Mouse (Mus musculus): ENCODE measurements at regions not wholly inside any gene's neighbourhood (a gene's known extent, or its start where the extent isn't known, plus 50 kb on each side); places are given as distances from the start of the nearest gene placed in this dataset.

- H3K36me3 ChIP-seq (ENCODE audit: control insufficient read depth, insufficient read depth, low read length, poor library complexity, severe bottlenecking): no peaks in the 10 kb centered on the region
- DNase-seq (ENCODE audit: low read depth, low spot score): no peak
- no peaks in the 10 kb centered on the region for H3K27me3 ChIP-seq (ENCODE audit: control insufficient read depth, insufficient read depth, low read length, poor library complexity, severe bottlenecking)
These were observed 61.6 kb upstream of the 4932438H23Rik start for GRCm38 (mm10) chr16:91156506-91156905.

GRCm38 (mm10) chr16:91160679-91161078 lies 64.6 kb upstream of the Olig2 start:
- peak; percentile 24 for DNase-seq (ENCODE audit: low read depth, low spot score)
- Histone ChIP-seq H3K27me3 (ENCODE audit: control insufficient read depth, insufficient read depth, low read length, poor library complexity, severe bottlenecking) (no peaks in the 10 kb centered on the region), H3K36me3 (ENCODE audit: control insufficient read depth, insufficient read depth, low read length, poor library complexity, severe bottlenecking) (no peaks in the 10 kb centered on the region)

GRCm38 (mm10) chr16:91161616-91162015 lies 63.6 kb upstream of the Olig2 start:
- Histone ChIP-seq H3K27me3 (ENCODE audit: control insufficient read depth, insufficient read depth, low read length, poor library complexity, severe bottlenecking) (no peaks in the 10 kb centered on the region), H3K36me3 (ENCODE audit: control insufficient read depth, insufficient read depth, low read length, poor library complexity, severe bottlenecking) (no peaks in the 10 kb centered on the region)
- no peak for DNase-seq (ENCODE audit: low read depth, low spot score)

- DNase-seq (ENCODE audit: low read depth, low spot score): no peak
- no peaks in the 10 kb centered on the region for H3K36me3 ChIP-seq (ENCODE audit: control insufficient read depth, insufficient read depth, low read length, poor library complexity, severe bottlenecking)
- no peaks in the 10 kb centered on the region for H3K27me3 ChIP-seq (ENCODE audit: control insufficient read depth, insufficient read depth, low read length, poor library complexity, severe bottlenecking)
These were observed 62.9 kb upstream of the Olig2 start for GRCm38 (mm10) chr16:91162381-91162780.

- no peaks in the 10 kb centered on the region for H3K36me3 ChIP-seq (ENCODE audit: control insufficient read depth, insufficient read depth, low read length, poor library complexity, severe bottlenecking)
- H3K27me3 ChIP-seq (ENCODE audit: control insufficient read depth, insufficient read depth, low read length, poor library complexity, severe bottlenecking): no peaks in the 10 kb centered on the region
- no peak for DNase-seq (ENCODE audit: low read depth, low spot score)
These were observed 59.4 kb upstream of the Olig2 start for GRCm38 (mm10) chr16:91165906-91166305.

- DNase-seq (ENCODE audit: low read depth, low spot score): peak; percentile 13
- Histone ChIP-seq H3K36me3 (ENCODE audit: control insufficient read depth, insufficient read depth, low read length, poor library complexity, severe bottlenecking) (no peaks in the 10 kb centered on the region), H3K27me3 (ENCODE audit: control insufficient read depth, insufficient read depth, low read length, poor library complexity, severe bottlenecking) (no peaks in the 10 kb centered on the region)
These were observed 58.4 kb upstream of the Olig2 start for GRCm38 (mm10) chr16:91166866-91167265.

GRCm38 (mm10) chr16:91168398-91168797 lies 56.9 kb upstream of the Olig2 start:
- no peaks in the 10 kb centered on the region for H3K27me3 ChIP-seq (ENCODE audit: control insufficient read depth, insufficient read depth, low read length, poor library complexity, severe bottlenecking)
- no peaks in the 10 kb centered on the region for H3K36me3 ChIP-seq (ENCODE audit: control insufficient read depth, insufficient read depth, low read length, poor library complexity, severe bottlenecking)
- DNase-seq (ENCODE audit: low read depth, low spot score): no peak

GRCm38 (mm10) chr16:91169829-91170228 lies 55.4 kb upstream of the Olig2 start:
- no peaks in the 10 kb centered on the region for H3K36me3 ChIP-seq (ENCODE audit: control insufficient read depth, insufficient read depth, low read length, poor library complexity, severe bottlenecking)
- no peaks in the 10 kb centered on the region for H3K27me3 ChIP-seq (ENCODE audit: control insufficient read depth, insufficient read depth, low read length, poor library complexity, severe bottlenecking)
- DNase-seq (ENCODE audit: low read depth, low spot score): no peak

- no peak for DNase-seq (ENCODE audit: low read depth, low spot score)
- Histone ChIP-seq H3K27me3 (ENCODE audit: control insufficient read depth, insufficient read depth, low read length, poor library complexity, severe bottlenecking) (no peaks in the 10 kb centered on the region), H3K36me3 (ENCODE audit: control insufficient read depth, insufficient read depth, low read length, poor library complexity, severe bottlenecking) (no peaks in the 10 kb centered on the region)
These were observed 53.3 kb upstream of the Olig2 start for GRCm38 (mm10) chr16:91171911-91172440.

GRCm38 (mm10) chr16:91172510-91172909 lies 52.7 kb upstream of the Olig2 start:
- no peaks in the 10 kb centered on the region for H3K36me3 ChIP-seq (ENCODE audit: control insufficient read depth, insufficient read depth, low read length, poor library complexity, severe bottlenecking)
- no peak for DNase-seq (ENCODE audit: low read depth, low spot score)
- no peaks in the 10 kb centered on the region for H3K27me3 ChIP-seq (ENCODE audit: control insufficient read depth, insufficient read depth, low read length, poor library complexity, severe bottlenecking)

- DNase-seq (ENCODE audit: low read depth, low spot score): no peak
- H3K27me3 ChIP-seq (ENCODE audit: control insufficient read depth, insufficient read depth, low read length, poor library complexity, severe bottlenecking): no peaks in the 10 kb centered on the region
- H3K36me3 ChIP-seq (ENCODE audit: control insufficient read depth, insufficient read depth, low read length, poor library complexity, severe bottlenecking): no peaks in the 10 kb centered on the region
These were observed 52.0 kb upstream of the Olig2 start for GRCm38 (mm10) chr16:91173241-91173640.

- Histone ChIP-seq H3K27me3 (ENCODE audit: control insufficient read depth, insufficient read depth, low read length, poor library complexity, severe bottlenecking) (no peaks in the 10 kb centered on the region), H3K36me3 (ENCODE audit: control insufficient read depth, insufficient read depth, low read length, poor library complexity, severe bottlenecking) (no peaks in the 10 kb centered on the region)
- DNase-seq (ENCODE audit: low read depth, low spot score): no peak
These were observed 51.4 kb upstream of the Olig2 start for GRCm38 (mm10) chr16:91173870-91174278.

GRCm38 (mm10) chr16:91174401-91174800 lies 50.9 kb upstream of the Olig2 start:
- H3K36me3 ChIP-seq (ENCODE audit: control insufficient read depth, insufficient read depth, low read length, poor library complexity, severe bottlenecking): no peaks in the 10 kb centered on the region
- H3K27me3 ChIP-seq (ENCODE audit: control insufficient read depth, insufficient read depth, low read length, poor library complexity, severe bottlenecking): no peaks in the 10 kb centered on the region
- DNase-seq (ENCODE audit: low read depth, low spot score): no peak

Measured in splenic B cell, adult 2 months (primary cell).